Mouse (Mus musculus): ENCODE measurements around the gene Slit1.

The Slit1 gene

GRCm38 (mm10) chr19:41724831-41725470 lies 18.5 kb downstream of the Slit1 start:
- in situ Hi-C loops (cut with MboI): no loop called here

GRCm38 (mm10) chr19:41723337-41723736 lies 20.1 kb downstream of the Slit1 start:
- in situ Hi-C loops (cut with MboI): no loop called here

DNA sequence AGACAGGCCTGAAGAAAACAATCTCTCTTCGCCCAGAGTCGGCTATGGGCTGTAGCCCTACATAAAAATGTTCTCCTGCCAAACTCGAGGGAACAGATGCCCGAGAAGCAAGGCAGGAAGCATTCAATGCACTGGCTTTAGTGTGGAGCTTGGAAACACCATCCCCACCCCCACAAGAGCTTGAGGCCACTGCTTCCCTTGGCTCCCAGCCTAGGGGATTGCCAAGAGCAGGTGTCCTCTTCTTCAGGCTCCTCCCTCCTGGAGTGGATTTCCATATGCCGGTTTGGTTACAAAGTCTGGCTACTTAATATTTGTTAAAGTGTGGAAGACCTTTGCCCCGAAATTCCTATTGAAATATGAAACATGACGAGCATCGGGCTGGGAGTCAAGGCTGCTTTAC lies 24.0 kb downstream of the Slit1 start:
- in situ Hi-C loops (cut with MboI): no loop called here

DNA sequence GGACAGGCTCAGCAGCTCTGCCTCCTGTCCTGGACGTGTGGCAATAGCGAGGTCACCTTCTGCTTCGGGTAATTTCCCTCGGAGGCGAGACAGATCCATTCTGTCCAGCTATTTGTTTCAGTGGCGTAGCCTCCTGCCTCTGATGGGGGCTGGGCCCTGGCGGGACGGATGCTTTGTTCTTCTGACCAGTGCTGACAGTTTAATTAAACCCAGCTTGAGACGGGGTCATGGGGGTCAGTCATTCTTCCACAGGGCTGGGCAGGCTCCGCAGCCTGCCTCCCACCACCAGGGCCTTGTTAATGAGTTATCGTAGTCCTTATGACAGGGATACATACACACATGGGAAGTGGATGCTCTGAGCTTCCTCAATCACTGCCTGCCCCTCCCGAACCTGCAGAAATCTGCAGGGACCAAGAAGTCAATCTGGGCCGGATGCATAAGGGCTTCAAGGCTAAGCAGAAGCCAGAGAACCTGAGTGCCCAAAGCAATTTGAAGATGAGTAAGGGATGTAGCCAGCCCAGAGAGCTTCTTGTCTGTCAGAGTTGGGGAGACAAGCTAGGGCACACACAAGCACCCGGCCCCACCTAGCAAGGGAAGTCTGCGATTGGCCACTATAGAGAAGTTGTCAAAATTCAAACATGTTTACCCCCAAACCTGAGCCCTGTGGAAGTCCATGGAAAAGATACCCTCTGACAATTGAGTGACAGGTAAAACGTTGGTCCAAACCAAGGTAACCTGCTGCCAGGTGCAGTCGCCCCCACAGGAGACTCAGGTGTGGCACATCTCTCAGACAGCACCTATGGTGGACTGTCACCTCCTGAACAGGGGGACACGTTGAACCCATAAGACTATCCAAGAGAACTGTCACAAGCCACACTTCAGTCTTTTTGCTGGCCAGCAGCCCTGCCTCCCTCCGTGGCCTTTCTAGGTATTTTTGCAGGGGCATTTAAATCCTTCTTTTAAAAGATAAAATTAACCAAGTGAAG lies 26.9 kb downstream of the Slit1 start:
- in situ Hi-C loops (cut with MboI): no loop called here

- in situ Hi-C loops (cut with MboI): no loop called here
These were observed 29.0 kb downstream of the Slit1 start for GRCm38 (mm10) chr19:41714431-41714917.

DNA sequence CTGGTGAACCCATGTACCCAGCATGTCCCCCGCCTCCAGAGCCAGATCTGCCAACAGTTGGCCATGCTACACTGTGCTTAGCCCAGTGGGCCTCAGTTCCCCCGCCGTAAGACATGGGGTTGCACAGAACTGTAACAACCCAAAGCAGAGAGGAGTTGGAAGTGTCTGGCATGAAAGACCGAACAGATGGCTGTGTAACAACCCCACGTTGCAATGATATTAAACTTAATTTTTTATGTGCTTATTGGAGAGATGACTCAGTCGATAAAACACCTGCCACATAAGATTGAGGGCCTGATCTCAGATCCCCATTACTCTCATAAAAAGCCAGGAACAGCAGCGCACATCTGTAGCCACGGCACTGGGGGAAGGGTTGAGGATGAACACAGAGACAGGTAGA lies 30.6 kb downstream of the Slit1 start:
- in situ Hi-C loops (cut with MboI): no loop called here

DNA sequence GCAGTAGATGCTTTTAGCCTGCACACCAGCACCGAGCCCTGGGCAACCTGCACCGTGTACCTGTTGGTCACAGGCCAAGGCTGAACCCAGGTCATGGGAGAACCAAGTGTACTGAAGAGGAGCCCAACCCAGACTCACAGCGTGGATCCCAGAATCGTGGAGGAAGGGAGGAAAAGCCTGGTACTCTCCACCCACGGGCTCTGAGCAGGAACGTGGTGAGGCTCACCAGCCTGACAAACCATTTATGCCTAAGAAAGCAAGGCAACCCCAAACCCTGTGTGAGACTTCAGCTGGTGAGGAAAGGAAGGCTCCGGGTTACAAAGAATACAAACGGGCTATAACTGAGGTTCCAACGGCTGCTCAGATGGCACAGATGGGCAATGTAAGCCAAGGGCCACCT lies 31.8 kb downstream of the Slit1 start:
- in situ Hi-C loops (cut with MboI): no loop called here

GRCm38 (mm10) chr19:41709497-41710165 lies 33.8 kb downstream of the Slit1 start:
- in situ Hi-C loops (cut with MboI): no loop called here

GRCm38 (mm10) chr19:41707850-41708249 lies 35.6 kb downstream of the Slit1 start:
- in situ Hi-C loops (cut with MboI): no loop called here

GRCm38 (mm10) chr19:41706094-41706828 lies 37.2 kb downstream of the Slit1 start:
- in situ Hi-C loops (cut with MboI): no loop called here

DNA sequence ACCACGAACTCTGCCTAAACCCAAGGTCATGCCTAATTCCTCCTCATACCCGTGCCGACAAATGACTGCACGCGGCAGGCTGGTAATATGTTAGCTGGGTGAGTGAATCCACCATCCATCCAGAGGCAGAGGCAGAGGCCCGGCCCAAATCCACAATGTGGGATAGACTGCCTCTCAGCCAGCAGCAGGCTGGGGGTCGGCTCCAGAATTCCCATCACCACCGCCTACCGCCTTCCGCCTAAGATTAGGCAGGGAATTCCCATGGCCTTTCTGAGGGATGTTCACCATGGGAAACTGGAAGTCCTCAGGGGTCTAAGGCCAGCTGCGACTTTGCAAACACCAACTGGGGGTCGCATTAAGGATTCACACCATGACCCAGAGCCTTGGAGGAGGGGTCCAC lies 38.0 kb downstream of the Slit1 start:
- in situ Hi-C loops (cut with MboI): no loop called here

- in situ Hi-C loops (cut with MboI): no loop called here
These were observed 40.8 kb downstream of the Slit1 start for GRCm38 (mm10) chr19:41702638-41703037.

DNA sequence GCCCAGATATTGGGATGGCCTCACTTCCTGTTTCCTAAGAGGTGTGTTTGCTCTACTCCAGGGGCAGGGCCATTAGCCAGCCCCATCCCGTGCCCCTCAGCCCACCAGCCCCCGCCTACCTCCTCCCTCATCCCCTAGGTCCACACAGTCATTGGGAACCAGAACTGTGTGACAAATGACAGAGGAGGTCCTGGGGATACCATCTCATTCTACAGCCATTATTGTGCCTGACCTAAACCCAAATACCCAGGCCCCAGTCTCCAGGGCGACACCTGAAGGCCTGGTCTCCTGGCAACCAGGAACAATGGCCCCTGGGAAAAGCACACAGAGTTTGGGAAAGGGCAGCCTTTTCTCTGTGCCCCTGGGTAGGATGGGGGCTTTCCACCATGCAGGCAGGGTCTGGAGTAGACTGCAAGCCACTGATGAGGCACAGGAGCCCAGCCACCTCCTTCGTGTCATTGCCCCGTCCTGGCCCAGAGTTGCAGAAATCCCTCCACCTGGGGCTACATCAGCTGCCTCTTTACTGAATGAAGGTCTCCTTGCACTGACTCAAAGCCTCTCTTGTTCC lies 44.5 kb downstream of the Slit1 start:
- in situ Hi-C loops (cut with MboI): no loop called here

DNA sequence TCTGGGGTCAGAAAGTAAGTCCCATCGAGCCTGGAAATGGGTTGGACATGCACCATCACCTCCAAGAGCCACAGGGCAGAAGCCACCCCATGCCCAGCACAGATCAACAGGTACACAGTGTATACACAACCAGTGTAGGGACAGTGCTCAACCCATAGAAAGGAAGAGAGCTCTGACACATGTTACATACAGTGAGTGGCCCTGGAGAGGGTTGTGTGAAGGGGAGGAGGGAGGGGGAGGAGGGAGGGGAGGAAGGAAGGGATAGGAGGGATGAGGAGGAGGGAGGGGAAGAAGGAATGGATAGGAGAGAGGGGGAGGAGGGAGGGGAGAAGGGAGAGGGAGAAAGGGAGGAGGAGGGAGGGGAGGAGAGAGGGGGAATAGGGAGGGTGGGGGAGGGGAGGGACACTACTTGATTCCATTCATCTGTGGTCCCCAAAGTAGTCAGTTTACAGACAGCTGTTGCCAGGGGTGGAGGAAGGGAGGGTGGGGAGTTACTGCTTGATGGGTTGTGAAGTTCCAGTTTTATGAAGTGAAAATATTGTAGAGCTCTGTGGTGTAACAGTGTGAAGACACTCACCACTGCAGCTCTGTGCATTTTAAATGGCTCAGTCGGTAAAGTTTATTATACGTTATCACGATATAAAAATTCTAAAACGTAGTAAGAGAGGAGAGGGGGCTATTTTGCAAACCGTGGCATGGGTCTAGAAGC lies 45.5 kb downstream of the Slit1 start:
- in situ Hi-C loops (cut with MboI): no loop called here

DNA sequence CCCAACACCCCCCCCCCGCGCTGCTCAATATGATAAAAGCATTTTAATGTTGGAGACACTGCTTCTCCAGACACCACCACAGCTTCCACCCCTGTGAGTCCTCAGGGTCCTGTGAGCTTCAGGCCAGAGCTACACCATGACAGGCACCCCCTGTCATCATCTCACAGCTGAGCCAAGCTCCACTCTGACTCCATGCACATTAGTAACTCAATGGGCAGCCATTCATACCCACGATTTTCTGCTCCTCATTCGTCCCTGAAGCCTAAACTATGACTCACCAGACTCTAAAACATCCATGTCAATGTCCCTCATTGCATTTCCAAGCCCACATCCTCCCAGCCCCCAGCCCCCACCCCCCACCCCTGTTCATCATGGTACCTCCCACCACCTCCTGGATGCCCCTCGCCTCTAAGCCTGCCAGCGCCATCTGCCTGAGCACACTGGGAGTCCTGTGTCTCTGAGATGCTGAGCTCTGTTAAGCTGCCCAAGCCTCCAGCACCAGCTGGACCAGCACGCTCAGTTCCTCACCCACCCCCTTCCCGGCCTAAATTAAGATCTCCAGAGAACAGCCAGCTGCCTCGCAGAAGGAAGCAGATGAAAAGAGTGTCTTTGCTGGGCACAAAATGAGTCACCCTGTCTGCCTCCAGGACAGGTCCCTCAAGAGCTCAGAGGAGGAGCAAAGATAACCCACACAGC lies 46.2 kb downstream of the Slit1 start:
- in situ Hi-C loops (cut with MboI): no loop called here

DNA sequence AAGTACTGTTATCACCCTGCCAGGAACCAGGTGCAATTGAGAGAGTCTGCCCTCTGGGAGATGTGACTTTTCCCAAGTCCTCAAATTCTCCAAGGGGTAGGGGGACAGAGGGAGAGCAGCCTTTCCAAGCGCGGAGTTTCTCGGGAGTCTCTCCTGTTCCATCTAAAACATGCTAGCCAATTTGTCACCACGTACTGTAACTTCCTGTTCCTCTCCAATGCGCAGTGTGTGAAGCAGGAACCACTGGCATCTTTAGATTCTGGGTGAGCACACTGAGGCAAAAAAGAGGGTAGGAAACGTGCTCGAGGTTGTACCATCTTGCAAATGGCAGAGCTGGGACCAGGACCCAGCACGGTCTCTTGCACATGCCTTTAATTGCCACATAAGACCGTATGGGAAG lies 47.0 kb downstream of the Slit1 start:
- in situ Hi-C loops (cut with MboI): no loop called here

GRCm38 (mm10) chr19:41695046-41695445 lies 48.4 kb downstream of the Slit1 start:
- in situ Hi-C loops (cut with MboI): no loop called here

- in situ Hi-C loops (cut with MboI): no loop called here
These were observed 48.9 kb downstream of the Slit1 start for GRCm38 (mm10) chr19:41694610-41695009.

DNA sequence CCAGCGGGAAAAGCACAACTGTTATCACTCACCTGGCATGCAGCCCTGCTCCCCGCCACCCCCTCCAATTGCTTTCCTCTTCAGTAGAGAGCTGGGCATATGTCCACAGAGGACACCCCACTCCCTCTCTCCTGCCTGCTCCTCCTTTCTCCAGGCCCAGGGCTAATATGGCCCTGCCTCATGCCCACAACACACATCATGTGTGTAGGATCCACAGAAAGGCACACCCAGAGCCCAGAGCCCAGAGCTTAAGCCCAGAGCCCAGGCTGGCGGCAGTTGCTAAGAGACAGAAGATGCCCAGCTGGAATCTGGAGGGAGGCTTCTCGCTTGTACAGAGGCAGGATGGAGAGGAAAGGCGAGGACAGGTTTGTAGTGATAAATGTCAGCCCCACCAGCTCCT lies 49.7 kb downstream of the Slit1 start:
- in situ Hi-C loops (cut with MboI): no loop called here

DNA sequence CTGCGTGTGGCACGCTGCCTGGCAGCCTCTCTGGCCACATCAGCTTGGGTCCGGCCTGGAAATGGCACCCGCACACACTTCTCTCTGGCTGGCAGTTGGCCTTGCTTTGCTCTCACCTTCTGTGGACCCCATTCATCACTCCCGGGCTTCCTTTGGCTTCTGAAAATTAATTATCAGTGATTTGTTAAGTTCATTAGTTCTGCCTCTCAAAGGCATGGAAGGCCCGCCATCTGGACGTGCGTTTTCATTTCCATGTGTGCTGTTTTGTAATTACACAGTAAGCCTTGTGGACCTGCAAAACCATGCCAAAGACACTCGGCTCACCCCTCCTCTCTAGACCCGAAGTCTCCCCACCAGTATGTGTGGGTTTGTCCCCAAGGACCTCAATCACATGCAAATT lies 53.4 kb downstream of the Slit1 start:
- in situ Hi-C loops (cut with MboI): no loop called here
